Mouse (Mus musculus): ENCODE measurements around the gene Lsm3. TPM values are rescaled to one million over a fixed set of nuclear protein-coding genes. Genes with fewer than 3 reads are reported as not detected.

Gene Lsm3
- 16.2 and 21.4 TPM in 2 replicates for polyA plus RNA-seq (2012)

DNA sequence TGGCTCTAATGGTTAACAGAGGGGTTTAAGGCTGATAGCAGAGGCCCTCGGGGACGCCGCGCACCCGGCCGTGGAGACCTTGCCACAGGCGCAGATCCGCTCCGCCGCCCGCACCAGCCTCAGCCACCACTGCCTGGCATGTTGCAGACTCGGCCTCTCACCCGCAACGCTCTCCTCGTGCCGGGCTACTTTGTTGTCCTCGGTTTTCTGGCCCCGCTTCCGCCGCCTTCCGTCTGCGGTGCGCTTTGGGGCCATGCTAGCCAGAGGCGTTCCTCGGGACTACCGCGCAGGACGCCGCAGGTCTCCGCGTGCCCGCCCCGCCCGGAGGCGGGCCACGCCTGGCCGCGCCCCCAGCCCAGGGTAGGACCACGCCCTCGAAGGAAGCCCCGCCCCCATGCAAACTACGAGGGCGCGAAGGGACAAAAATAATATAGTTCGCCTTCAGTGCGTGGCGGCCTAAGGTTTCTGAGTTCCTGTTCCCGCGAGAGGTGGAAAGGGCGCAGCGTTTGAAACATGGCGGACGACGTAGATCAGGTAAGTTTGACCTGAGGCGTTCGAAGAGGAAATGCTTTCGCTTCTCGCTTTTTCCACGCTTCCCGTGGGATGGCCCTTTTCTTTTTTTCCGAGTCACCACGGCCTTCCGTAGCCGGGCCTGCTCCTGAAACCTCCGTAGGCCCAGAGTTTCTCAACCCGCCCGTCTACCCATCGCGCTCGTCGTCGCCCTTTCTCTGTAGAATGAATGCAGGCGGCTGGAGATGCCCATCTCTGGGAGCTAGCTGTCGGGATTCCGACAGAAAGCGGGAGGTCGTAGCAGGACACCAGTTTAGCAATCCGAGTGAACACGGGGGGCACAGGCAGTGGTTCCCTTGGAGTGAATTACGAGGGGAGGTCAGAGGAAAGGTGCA, at the start of gene Lsm3, which contains the start of gene Xpc:
Gene Lsm3, plus strand, starts transcription at position 384 of the 905 bp plus-strand sequence.
Gene Xpc, minus strand, starts transcription at position 344 of the 905 bp plus-strand sequence.

DNA sequence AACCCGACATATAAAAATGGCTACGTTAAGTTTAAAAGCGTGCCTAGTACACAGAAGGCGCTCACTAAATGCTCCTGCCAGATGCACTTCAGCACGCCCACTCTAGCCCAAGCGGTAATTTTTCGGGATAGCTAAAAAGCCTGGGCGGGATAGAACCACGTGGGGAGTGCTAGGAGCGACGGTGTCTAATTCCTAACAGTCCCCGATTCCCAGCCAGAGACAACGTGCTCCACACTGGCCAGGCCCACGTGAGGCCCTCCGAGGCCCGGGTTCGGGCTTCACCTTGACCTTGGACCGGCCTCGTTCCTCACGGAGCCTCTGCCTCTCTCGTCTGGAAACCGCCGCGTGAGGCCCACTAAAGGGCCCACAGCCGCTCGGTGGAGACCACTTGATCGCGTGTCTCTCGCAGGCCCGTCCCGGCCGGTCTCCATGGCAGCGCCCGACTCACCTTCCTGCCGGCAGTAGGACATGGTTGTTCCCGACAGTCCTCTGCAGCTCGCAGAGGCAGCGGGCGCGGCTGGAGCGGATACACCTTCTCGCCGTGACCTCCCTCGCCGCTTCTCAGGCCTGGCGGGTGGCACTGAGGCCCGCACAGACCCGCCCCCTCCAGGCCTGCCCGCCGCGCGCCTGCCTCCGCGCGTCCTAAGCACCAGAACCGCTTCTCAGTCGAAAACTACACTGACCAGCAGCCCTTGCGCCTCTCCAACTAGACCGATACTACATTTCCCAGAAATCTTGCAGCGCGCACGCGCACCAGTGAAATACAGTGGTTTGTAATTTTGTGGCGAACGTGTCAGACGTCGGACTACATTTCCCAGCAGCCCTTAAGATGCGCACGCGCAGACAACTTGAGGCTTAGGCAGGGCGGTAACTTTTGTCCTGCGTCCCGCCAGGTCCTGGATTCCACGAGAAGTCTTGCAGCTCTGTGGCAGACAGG, 42.6 kb upstream of the Lsm3 start, which contains the start of the genes Chchd4 and Tmem43:
Gene Chchd4, minus strand, starts transcription at position 679 of the 937 bp plus-strand sequence.
Gene Tmem43, plus strand, starts transcription at position 836 of the 937 bp plus-strand sequence.

Other genes starting within 250 kb of the Lsm3 start
- not detected in 2 replicates for gene Wnt7a, start 104.6 kb upstream of the Lsm3 start, polyA plus RNA-seq (2012)
- gene Chchd4, start 42.4 kb upstream of the Lsm3 start, polyA plus RNA-seq (2012): 11.5 and 11.9 TPM in 2 replicates
- gene Tmem43, start 42.2 kb upstream of the Lsm3 start, polyA plus RNA-seq (2012): 7.6 and 10.3 TPM in 2 replicates
- 18.7 and 26.0 TPM in 2 replicates for gene Xpc, start within 50 bp of the Lsm3 start, polyA plus RNA-seq (2012)
- 23.9 and 28.0 TPM in 2 replicates for gene Slc6a6, start 168.1 kb downstream of the Lsm3 start, polyA plus RNA-seq (2012)